Mouse (Mus musculus) midbrain, embryonic 15.5 days (tissue): Measurements from ENCODE around the gene Snrpf. TPM values are rescaled to one million over a fixed set of nuclear protein-coding genes. Genes with fewer than 3 reads are reported as not detected.
A peak's percentile ranks its signal among the peaks of the same experiment; 100 is the strongest.

Experiments
- ATAC-seq: fragments of 200-750 bp; cut with Nextera tagmentation; replicated peaks from 2 replicates; pipeline ENCODE4 v1.8.0; 2017; ENCODE audit warnings: moderate TSS enrichment
- H3K27ac ChIP-seq: fragments of 300-500 bp; sonication (generic); 2 replicates; pipeline ENCODE4 v1.5.1; 2015; ENCODE audit warnings: mild to moderate bottlenecking, inconsistent platforms
- H3K27me3 ChIP-seq: fragments of 300-500 bp; sonication (generic); replicated peaks from 2 replicates; pipeline ENCODE4 v1.6.1; 2015; ENCODE audit warnings: inconsistent platforms
- H3K36me3 ChIP-seq: fragments of 300-500 bp; sonication (generic); replicated peaks from 2 replicates; pipeline ENCODE4 v1.6.1; 2015; ENCODE audit warnings: inconsistent platforms
- H3K4me1 ChIP-seq: fragments of 300-500 bp; sonication (generic); 2 replicates; pipeline ENCODE4 v1.6.1; 2015; ENCODE audit warnings: inconsistent platforms
- H3K4me2 ChIP-seq: fragments of 300-500 bp; sonication (generic); 2 replicates; pipeline ENCODE4 v1.6.1; 2015; ENCODE audit warnings: inconsistent platforms, mild to moderate bottlenecking, moderate library complexity
- H3K4me3 ChIP-seq: fragments of 300-500 bp; sonication (generic); 2 replicates; pipeline ENCODE4 v1.5.1; 2015; ENCODE audit warnings: mild to moderate bottlenecking, inconsistent platforms
- H3K9ac ChIP-seq: fragments of 300-500 bp; sonication (generic); 2 replicates; pipeline ENCODE4 v1.6.1; 2015; ENCODE audit warnings: mild to moderate bottlenecking, inconsistent platforms
- H3K9me3 ChIP-seq: fragments of 300-500 bp; sonication (generic); 2 replicates; pipeline ENCODE4 v1.6.1; 2016; ENCODE audit warnings: inconsistent platforms
- WGBS: fragments of 180-500 bp; shearing (Covaris S2); methylation state at CpG from one replicate; pipeline ENCODE4 v1.1.7; 2015; ENCODE audit warnings: mixed read lengths; 5-methylcytosine and 5-hydroxymethylcytosine counted together
- polyA plus RNA-seq: library from polyadenylated mRNA; unstranded; fragments of >200 nt; fragmentation: Nextera tagmentation; extraction: Ambion mirVana; gene quantifications from 2 replicates; pipeline ENCODE4 v1.2.1, GENCODE M21; 2015

Snrpf gene
- polyA plus RNA-seq = 59.1 and 60.3 TPM in 2 replicates

- no peaks in the 10 kb centered on the region for H3K36me3 ChIP-seq
- peak within 1 kb of the TSS; percentile 69 for H3K9ac ChIP-seq
- H3K9me3 ChIP-seq = no peaks in the 10 kb centered on the region
- under 1% methylated on average over 60 of the region's 63 CpGs for WGBS
- peaks cover 21% of the 10 kb centered on the region for H3K4me1 ChIP-seq
- H3K27ac ChIP-seq = peak within 1 kb of the TSS; percentile 88
- H3K4me3 ChIP-seq = peak within 1 kb of the TSS; percentile 66
- no peaks in the 10 kb centered on the region for H3K27me3 ChIP-seq
- ATAC-seq = peak; percentile 93
- peak within 1 kb of the TSS; percentile 83 for H3K4me2 ChIP-seq
Measured at GRCm38 (mm10) chr10:93589281-93589848, at the start of gene Snrpf. Snrpf (minus strand) TSS chr10:93589706.

- no peak overlapping the region for H3K4me3 ChIP-seq
- H3K27ac ChIP-seq = no peak overlapping the region
- no peak overlapping the region for H3K9ac ChIP-seq
- no peaks in the 10 kb centered on the region for H3K36me3 ChIP-seq
- H3K4me2 ChIP-seq = no peak overlapping the region
- peaks cover 6% of the 10 kb centered on the region for H3K4me1 ChIP-seq
- no peak for ATAC-seq
- H3K27me3 ChIP-seq = no peaks in the 10 kb centered on the region
- no peaks in the 10 kb centered on the region for H3K9me3 ChIP-seq
- 16% methylated on average over 9 of the region's 9 CpGs for WGBS
Measured at GRCm38 (mm10) chr10:93635941-93636340, 46.4 kb upstream of the Snrpf start.

- WGBS = 94% methylated on average over 2 of the region's 2 CpGs
- H3K9ac ChIP-seq = no peak overlapping the region
- H3K9me3 ChIP-seq = no peaks in the 10 kb centered on the region
- no peaks in the 10 kb centered on the region for H3K27me3 ChIP-seq
- H3K4me2 ChIP-seq = no peak overlapping the region
- ATAC-seq = no peak
- no peaks in the 10 kb centered on the region for H3K4me1 ChIP-seq
- no peak overlapping the region for H3K4me3 ChIP-seq
- no peaks in the 10 kb centered on the region for H3K36me3 ChIP-seq
- H3K27ac ChIP-seq = no peak overlapping the region
Measured at GRCm38 (mm10) chr10:93633971-93634370, 44.5 kb upstream of the Snrpf start.

- WGBS = 91% methylated on average over 5 of the region's 5 CpGs
- Histone ChIP-seq H3K36me3 (no peaks in the 10 kb centered on the region), H3K4me3 (no peak overlapping the region), H3K27me3 (no peaks in the 10 kb centered on the region), H3K9me3 (no peaks in the 10 kb centered on the region), H3K9ac (no peak overlapping the region), H3K27ac (no peak overlapping the region), H3K4me2 (no peak overlapping the region), H3K4me1 (no peaks in the 10 kb centered on the region)
- ATAC-seq = no peak
Measured at GRCm38 (mm10) chr10:93633563-93633962, 44.1 kb upstream of the Snrpf start.

- whole genome bisulfite sequencing = 68% methylated on average over 4 of the region's 4 CpGs
- no peaks in the 10 kb centered on the region for H3K9me3 ChIP-seq
- H3K9ac ChIP-seq = no peak overlapping the region
- H3K4me3 ChIP-seq = no peak overlapping the region
- no peak overlapping the region for H3K4me2 ChIP-seq
- no peaks in the 10 kb centered on the region for H3K4me1 ChIP-seq
- no peaks in the 10 kb centered on the region for H3K36me3 ChIP-seq
- ATAC-seq = no peak
- H3K27me3 ChIP-seq = no peaks in the 10 kb centered on the region
- no peak overlapping the region for H3K27ac ChIP-seq
Measured at GRCm38 (mm10) chr10:93632086-93632485, 42.6 kb upstream of the Snrpf start.

- WGBS = 91% methylated on average over 5 of the region's 5 CpGs
- no peak for ATAC-seq
Measured at GRCm38 (mm10) chr10:93630310-93630709, 40.8 kb upstream of the Snrpf start.

GRCm38 (mm10) chr10:93624151-93624550 is 34.6 kb upstream of the Snrpf start:
- H3K9ac ChIP-seq = no peak overlapping the region
- H3K4me1 ChIP-seq = no peaks in the 10 kb centered on the region
- no peak overlapping the region for H3K4me2 ChIP-seq
- no peaks in the 10 kb centered on the region for H3K27me3 ChIP-seq
- no peaks in the 10 kb centered on the region for H3K9me3 ChIP-seq
- WGBS = 89% methylated on average over 10 of the region's 10 CpGs
- H3K4me3 ChIP-seq = no peak overlapping the region
- H3K27ac ChIP-seq = no peak overlapping the region
- no peak for ATAC-seq
- no peaks in the 10 kb centered on the region for H3K36me3 ChIP-seq

More at GRCm38 (mm10) chr10:93630310-93630709, 40.8 kb upstream of the Snrpf start:
- Histone ChIP-seq H3K9ac (no peak overlapping the region), H3K27ac (no peak overlapping the region), H3K4me1 (no peaks in the 10 kb centered on the region), H3K36me3 (no peaks in the 10 kb centered on the region), H3K4me2 (no peak overlapping the region), H3K4me3 (no peak overlapping the region), H3K9me3 (no peaks in the 10 kb centered on the region), H3K27me3 (no peaks in the 10 kb centered on the region)

- no peak for ATAC-seq
- Histone ChIP-seq H3K27ac (no peak overlapping the region), H3K4me1 (no peaks in the 10 kb centered on the region), H3K9me3 (no peaks in the 10 kb centered on the region), H3K27me3 (no peaks in the 10 kb centered on the region), H3K36me3 (no peaks in the 10 kb centered on the region), H3K4me3 (no peak overlapping the region), H3K9ac (no peak overlapping the region), H3K4me2 (no peak overlapping the region)
- 68% methylated on average over 9 of the region's 9 CpGs for WGBS
Measured at GRCm38 (mm10) chr10:93623725-93624124, 34.2 kb upstream of the Snrpf start.

- no peaks in the 10 kb centered on the region for H3K36me3 ChIP-seq
- H3K4me3 ChIP-seq = no peak overlapping the region
- no peak overlapping the region for H3K4me2 ChIP-seq
- WGBS = 73% methylated on average over 7 of the region's 7 CpGs
- no peak overlapping the region for H3K27ac ChIP-seq
- H3K9me3 ChIP-seq = no peaks in the 10 kb centered on the region
- ATAC-seq = no peak
- H3K27me3 ChIP-seq = no peaks in the 10 kb centered on the region
- no peaks in the 10 kb centered on the region for H3K4me1 ChIP-seq
- no peak overlapping the region for H3K9ac ChIP-seq
Measured at GRCm38 (mm10) chr10:93620438-93621179, 31.1 kb upstream of the Snrpf start.

GRCm38 (mm10) chr10:93614850-93615249 is 25.3 kb upstream of the Snrpf start:
- Histone ChIP-seq H3K27me3 (no peaks in the 10 kb centered on the region), H3K4me2 (no peak overlapping the region), H3K9ac (no peak overlapping the region), H3K4me3 (no peak overlapping the region), H3K4me1 (peaks cover 4% of the 10 kb centered on the region; the same call in 1 of the 2 replicates), H3K27ac (no peak overlapping the region), H3K9me3 (no peaks in the 10 kb centered on the region), H3K36me3 (no peaks in the 10 kb centered on the region)
- 79% methylated on average over 8 of the region's 8 CpGs for WGBS
- no peak for ATAC-seq

GRCm38 (mm10) chr10:93611419-93612007 is 22.0 kb upstream of the Snrpf start:
- Histone ChIP-seq H3K9ac (no peak overlapping the region), H3K27me3 (no peaks in the 10 kb centered on the region), H3K27ac (peak overlapping the region; percentile 17), H3K36me3 (no peaks in the 10 kb centered on the region), H3K4me1 (peaks cover 4% of the 10 kb centered on the region; the same call in 1 of the 2 replicates), H3K4me3 (no peak overlapping the region), H3K9me3 (no peaks in the 10 kb centered on the region), H3K4me2 (peak overlapping the region; percentile 34)
- WGBS = 34% methylated on average over 18 of the region's 18 CpGs
- peak; percentile 48; the same call in 1 of the 2 replicates for ATAC-seq

- ATAC-seq = peak; percentile 60
- peaks cover 4% of the 10 kb centered on the region; the same call in 1 of the 2 replicates for H3K4me1 ChIP-seq
- H3K27me3 ChIP-seq = no peaks in the 10 kb centered on the region
- 100% methylated on average over 1 of the region's 1 CpGs for WGBS
- H3K9me3 ChIP-seq = no peaks in the 10 kb centered on the region
- no peak overlapping the region for H3K27ac ChIP-seq
- H3K4me2 ChIP-seq = no peak overlapping the region
- H3K9ac ChIP-seq = no peak overlapping the region
- H3K4me3 ChIP-seq = no peak overlapping the region
- H3K36me3 ChIP-seq = no peaks in the 10 kb centered on the region
Measured at GRCm38 (mm10) chr10:93610896-93611295, 21.4 kb upstream of the Snrpf start.
